Mouse (Mus musculus) mammary gland, adult 2 months (tissue): ENCODE data around the gene D830030K20Rik. TPM values are rescaled to one million over a fixed set of nuclear protein-coding genes. Genes with fewer than 3 reads are reported as not detected.

Experiments used
- polyA plus RNA-seq: library from polyadenylated mRNA; depleted of rRNA; stranded (reverse); fragments of >200 nt; gene quantifications from 2 replicates; pipeline ENCODE4 v1.2.3, GENCODE M21; 2012; ENCODE audit warnings: low replicate concordance; rRNA removed

Gene D830030K20Rik
- polyA plus RNA-seq = 0.53 TPM in 1 of 2 replicates, not detected in the other

GRCm38 (mm10) chr14:3208272-3209152 lies at the start of gene D830030K20Rik:
TSS of gene D830030K20Rik (plus strand) at chr14:3208488.

GRCm38 (mm10) chr14:3187955-3188354 lies 20.3 kb upstream of the D830030K20Rik start, which contains the start of gene Gm5795:
TSS of gene Gm5795 (plus strand) at chr14:3188255.

Other genes with a start within 250 kb of the D830030K20Rik start
- not detected in 2 replicates for gene Gm2888, start 178.5 kb upstream of the D830030K20Rik start, polyA plus RNA-seq
- gene Gm2897, start 159.2 kb upstream of the D830030K20Rik start, polyA plus RNA-seq = 0.40 TPM in 1 of 2 replicates, not detected in the other
- not detected in 2 replicates for gene Gm10340, start 74.5 kb upstream of the D830030K20Rik start, polyA plus RNA-seq
- not detected in 2 replicates for gene Gm5795, start 20.2 kb upstream of the D830030K20Rik start, polyA plus RNA-seq
- gene Gm2956, start 124.1 kb downstream of the D830030K20Rik start, polyA plus RNA-seq = not detected in 2 replicates
- gene Gm10413, start 186.6 kb downstream of the D830030K20Rik start, polyA plus RNA-seq = not detected in 2 replicates
- gene Gm10409, start 204.1 kb downstream of the D830030K20Rik start, polyA plus RNA-seq = 0.08 TPM in 1 of 2 replicates, not detected in the other
- 0.75 TPM in 1 of 2 replicates, not detected in the other for gene Gm3005, start 219.6 kb downstream of the D830030K20Rik start, polyA plus RNA-seq
- gene Gm10408, start 240.9 kb downstream of the D830030K20Rik start, polyA plus RNA-seq = not detected in 2 replicates